Mouse (Mus musculus): Measurements from ENCODE around the gene Ddx42. TPM values are rescaled to one million over a fixed set of nuclear protein-coding genes. Genes with fewer than 3 reads are reported as not detected.

Gene Ddx42
- polyA plus RNA-seq, 1 experiment, result 13.2 TPM

DNA sequence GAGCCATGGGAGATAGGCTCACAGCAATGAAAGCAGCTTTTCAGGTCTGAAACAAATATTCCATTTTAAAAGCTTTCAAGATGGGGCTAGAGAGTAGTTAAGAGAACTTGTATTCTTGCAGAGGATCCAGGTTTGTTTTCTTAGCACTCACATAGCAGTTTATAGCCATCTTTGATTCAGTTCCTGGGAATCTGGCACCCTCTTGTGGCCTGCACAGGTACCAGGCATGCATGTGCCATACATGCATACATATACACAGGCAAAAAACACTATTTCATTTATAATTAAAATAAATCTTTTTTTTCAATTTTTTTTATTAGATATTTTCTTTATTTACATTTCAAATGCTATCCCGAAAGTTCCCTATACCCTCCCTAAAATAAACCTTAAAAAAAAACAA is 30.1 kb downstream of the Ddx42 start:
- H3K4me1 ChIP-seq (ENCODE audit: control insufficient read depth, insufficient read depth, low read length), result no peaks in the 10 kb centered on the region
- H3K27ac ChIP-seq (ENCODE audit: control insufficient read depth, insufficient read depth, low read depth, low read length), result no peak overlapping the region
- no peak for TF ChIP-seq CTCF (IDR thresholded peaks at IDR 0.05; ENCODE audit: control insufficient read depth, insufficient read depth, insufficient replicate concordance, low read depth, low read length)
- no peak for TF ChIP-seq POLR2A (IDR thresholded peaks at IDR 0.05; ENCODE audit: control insufficient read depth, low read depth, low read length)
- H3K27me3 ChIP-seq (ENCODE audit: control insufficient read depth, insufficient read depth, low read length), result no peaks in the 10 kb centered on the region
- peaks cover 6% of the 10 kb centered on the region for H3K36me3 ChIP-seq (ENCODE audit: control insufficient read depth, insufficient read depth, low read length)
- no peak overlapping the region for H3K4me3 ChIP-seq (ENCODE audit: control insufficient read depth, low read depth, low read length)

DNA sequence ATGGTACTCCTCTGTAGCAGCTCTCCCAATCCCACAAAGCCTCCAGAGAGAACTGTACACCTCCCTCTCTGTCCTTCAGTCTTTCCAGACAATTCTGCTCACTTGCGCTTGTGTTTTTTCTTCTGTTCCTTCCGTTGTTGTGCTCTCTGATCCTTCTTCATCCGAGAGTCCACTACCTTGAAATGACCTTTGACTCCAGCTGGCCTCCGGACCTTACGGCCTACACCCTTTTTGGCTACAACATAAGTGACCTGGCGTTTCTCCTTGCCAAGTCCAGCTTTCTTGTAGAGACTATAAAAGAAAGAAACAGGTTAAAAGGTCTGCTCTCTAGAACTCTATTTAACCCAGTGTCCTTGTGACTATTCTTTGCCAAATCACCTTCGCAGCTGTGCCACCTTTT is 32.6 kb downstream of the Ddx42 start:
- H3K36me3 ChIP-seq (ENCODE audit: control insufficient read depth, insufficient read depth, low read length), result peaks cover 6% of the 10 kb centered on the region
- no peaks in the 10 kb centered on the region; the same call in 1 of the 2 replicates for H3K4me1 ChIP-seq (ENCODE audit: control insufficient read depth, insufficient read depth, low read length)
- no peak overlapping the region for H3K4me3 ChIP-seq (ENCODE audit: control insufficient read depth, low read depth, low read length)
- no peak overlapping the region for H3K27ac ChIP-seq (ENCODE audit: control insufficient read depth, insufficient read depth, low read depth, low read length)
- no peaks in the 10 kb centered on the region for H3K27me3 ChIP-seq (ENCODE audit: control insufficient read depth, insufficient read depth, low read length)
- TF ChIP-seq CTCF (IDR thresholded peaks at IDR 0.05; ENCODE audit: control insufficient read depth, insufficient read depth, insufficient replicate concordance, low read depth, low read length), result no peak
- no peak for TF ChIP-seq POLR2A (IDR thresholded peaks at IDR 0.05; ENCODE audit: control insufficient read depth, low read depth, low read length)

DNA sequence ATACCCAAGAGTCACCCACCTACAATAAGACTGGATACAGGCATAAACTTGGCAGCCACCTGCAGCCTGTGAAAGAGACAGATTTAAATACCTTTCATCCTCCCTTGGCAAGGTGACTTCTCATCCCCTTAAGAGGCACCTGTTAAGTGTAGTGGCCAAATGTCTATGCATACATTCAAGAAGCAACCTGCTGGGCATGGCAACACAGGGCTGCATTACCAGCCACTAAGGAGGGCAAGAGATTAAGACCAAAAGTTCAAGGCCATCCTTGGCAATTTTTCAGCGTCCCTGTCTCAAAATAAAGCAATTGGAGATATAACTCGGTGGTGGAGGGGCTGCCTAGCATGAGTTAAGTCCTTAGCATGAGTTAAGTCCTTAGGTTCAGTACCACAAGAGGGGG is 38.0 kb downstream of the Ddx42 start:
- H3K36me3 ChIP-seq (ENCODE audit: control insufficient read depth, insufficient read depth, low read length), result no peaks in the 10 kb centered on the region
- peaks cover 3% of the 10 kb centered on the region for H3K4me1 ChIP-seq (ENCODE audit: control insufficient read depth, insufficient read depth, low read length)
- H3K27me3 ChIP-seq (ENCODE audit: control insufficient read depth, insufficient read depth, low read length), result no peaks in the 10 kb centered on the region
- 0 out of 2 replicates have a peak overlapping the region, but pooled peaks have one; percentile 10 for H3K4me3 ChIP-seq (ENCODE audit: control insufficient read depth, low read depth, low read length)
- TF ChIP-seq POLR2A (IDR thresholded peaks at IDR 0.05; ENCODE audit: control insufficient read depth, low read depth, low read length) (no peak), CTCF (IDR thresholded peaks at IDR 0.05; ENCODE audit: control insufficient read depth, insufficient read depth, insufficient replicate concordance, low read depth, low read length) (no peak)
- no peak overlapping the region; the same call in 1 of the 2 replicates for H3K27ac ChIP-seq (ENCODE audit: control insufficient read depth, insufficient read depth, low read depth, low read length)

DNA sequence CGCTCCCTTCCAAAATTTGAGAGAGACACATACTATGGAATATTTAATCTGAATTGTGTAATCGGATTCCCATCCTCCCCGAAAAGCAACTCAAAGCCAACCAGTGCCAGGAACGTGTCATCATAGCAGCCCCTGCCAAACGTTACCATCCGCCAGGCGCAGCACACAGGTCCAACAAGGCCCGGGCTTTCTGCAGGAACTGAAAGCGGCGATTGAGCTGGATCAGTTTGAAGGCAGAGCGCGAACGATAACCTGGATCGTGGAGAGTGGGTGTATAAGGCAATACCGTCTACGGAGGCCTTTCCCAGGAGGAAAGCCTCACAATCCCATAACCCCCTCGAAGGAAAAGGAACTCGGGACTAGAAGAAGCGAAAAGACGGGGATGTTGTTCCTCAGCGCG is 38.4 kb downstream of the Ddx42 start:
- H3K4me3 ChIP-seq (ENCODE audit: control insufficient read depth, low read depth, low read length), result peak overlapping the region; percentile 90
- no peak for TF ChIP-seq CTCF (IDR thresholded peaks at IDR 0.05; ENCODE audit: control insufficient read depth, insufficient read depth, insufficient replicate concordance, low read depth, low read length)
- TF ChIP-seq POLR2A (IDR thresholded peaks at IDR 0.05; ENCODE audit: control insufficient read depth, low read depth, low read length), result no peak
- H3K27me3 ChIP-seq (ENCODE audit: control insufficient read depth, insufficient read depth, low read length), result no peaks in the 10 kb centered on the region
- H3K36me3 ChIP-seq (ENCODE audit: control insufficient read depth, insufficient read depth, low read length), result no peaks in the 10 kb centered on the region
- peak overlapping the region; percentile 71 for H3K27ac ChIP-seq (ENCODE audit: control insufficient read depth, insufficient read depth, low read depth, low read length)
- H3K4me1 ChIP-seq (ENCODE audit: control insufficient read depth, insufficient read depth, low read length), result peaks cover 3% of the 10 kb centered on the region

DNA sequence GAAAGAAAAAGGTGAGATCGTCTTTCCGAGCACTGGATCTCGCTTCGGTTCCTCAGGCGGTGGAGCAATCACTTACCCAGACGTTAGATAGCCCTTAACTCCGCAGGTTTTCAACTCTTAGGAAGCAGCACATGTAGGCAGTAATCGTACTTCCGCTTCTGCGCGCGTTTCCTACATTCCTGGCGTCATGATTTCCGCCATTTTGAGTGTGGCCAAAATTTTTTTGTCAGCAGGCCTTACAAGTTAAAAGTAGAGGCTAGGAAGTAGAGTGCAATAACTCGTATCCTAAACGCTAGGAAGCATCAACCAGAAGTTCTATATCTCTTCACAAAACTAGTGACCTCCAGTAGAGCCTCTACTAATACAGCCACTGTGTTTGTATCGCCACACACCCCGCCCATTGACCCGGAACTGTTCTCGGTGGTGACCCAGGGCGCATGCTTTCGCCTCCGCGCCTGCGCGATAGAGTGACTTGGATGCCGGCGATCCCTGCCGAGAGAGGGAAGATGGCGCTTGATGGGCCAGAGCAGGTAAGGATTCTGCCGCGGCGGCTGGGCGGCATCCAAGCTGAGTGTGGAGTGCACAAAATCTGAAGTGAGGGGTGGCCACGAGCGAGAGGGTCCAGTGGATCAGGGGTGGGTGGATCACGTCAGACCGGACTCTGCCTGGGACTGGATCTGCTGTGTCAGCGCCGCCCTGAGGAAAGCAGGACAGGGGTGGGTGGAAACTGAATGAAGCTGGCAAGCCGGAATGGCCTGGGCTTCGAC is 39.1 kb downstream of the Ddx42 start, which contains the start of the genes Ftsj3 and Psmc5:
Ftsj3 (minus strand) TSS at position 395 of the 767 bp plus-strand sequence.
Psmc5 (plus strand) TSS at position 470 of the 767 bp plus-strand sequence.
- peak within 1 kb of the TSS; percentile 90 for H3K4me3 ChIP-seq (ENCODE audit: control insufficient read depth, low read depth, low read length)
- peaks cover 3% of the 10 kb centered on the region for H3K4me1 ChIP-seq (ENCODE audit: control insufficient read depth, insufficient read depth, low read length)
- H3K27ac ChIP-seq (ENCODE audit: control insufficient read depth, insufficient read depth, low read depth, low read length), result peak within 1 kb of the TSS; percentile 71
- TF ChIP-seq CTCF (IDR thresholded peaks at IDR 0.05; ENCODE audit: control insufficient read depth, insufficient read depth, insufficient replicate concordance, low read depth, low read length) (no peak), POLR2A (IDR thresholded peaks at IDR 0.05; ENCODE audit: control insufficient read depth, low read depth, low read length) (peak; percentile 97)
- H3K27me3 ChIP-seq (ENCODE audit: control insufficient read depth, insufficient read depth, low read length), result no peaks in the 10 kb centered on the region
- no peaks in the 10 kb centered on the region for H3K36me3 ChIP-seq (ENCODE audit: control insufficient read depth, insufficient read depth, low read length)

DNA sequence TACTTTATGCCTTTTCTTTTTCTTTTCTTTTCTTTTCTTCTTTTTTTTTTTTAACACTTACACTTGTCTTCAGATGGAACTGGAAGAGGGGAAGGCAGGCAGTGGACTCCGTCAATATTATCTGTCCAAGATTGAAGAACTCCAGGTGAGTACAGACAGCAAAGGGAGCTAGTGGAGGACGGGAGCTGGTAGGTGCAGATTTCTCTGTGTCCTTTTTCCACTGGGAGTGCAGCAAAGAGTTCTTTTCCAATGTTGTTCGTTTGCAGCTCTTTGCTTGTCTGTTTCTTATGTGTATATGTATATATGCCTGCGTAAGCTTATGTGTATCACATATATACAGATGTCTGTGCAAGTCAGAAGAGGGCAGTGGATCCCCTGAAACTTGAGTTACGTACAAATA is 40.0 kb downstream of the Ddx42 start:
- Histone ChIP-seq H3K27ac (ENCODE audit: control insufficient read depth, insufficient read depth, low read depth, low read length) (no peak overlapping the region), H3K27me3 (ENCODE audit: control insufficient read depth, insufficient read depth, low read length) (no peaks in the 10 kb centered on the region), H3K4me1 (ENCODE audit: control insufficient read depth, insufficient read depth, low read length) (peaks cover 3% of the 10 kb centered on the region), H3K4me3 (ENCODE audit: control insufficient read depth, low read depth, low read length) (peak overlapping the region; percentile 22; the same call in 1 of the 2 replicates), H3K36me3 (ENCODE audit: control insufficient read depth, insufficient read depth, low read length) (no peaks in the 10 kb centered on the region)
- TF ChIP-seq CTCF (IDR thresholded peaks at IDR 0.05; ENCODE audit: control insufficient read depth, insufficient read depth, insufficient replicate concordance, low read depth, low read length), result no peak
- TF ChIP-seq POLR2A (IDR thresholded peaks at IDR 0.05; ENCODE audit: control insufficient read depth, low read depth, low read length), result no peak

DNA sequence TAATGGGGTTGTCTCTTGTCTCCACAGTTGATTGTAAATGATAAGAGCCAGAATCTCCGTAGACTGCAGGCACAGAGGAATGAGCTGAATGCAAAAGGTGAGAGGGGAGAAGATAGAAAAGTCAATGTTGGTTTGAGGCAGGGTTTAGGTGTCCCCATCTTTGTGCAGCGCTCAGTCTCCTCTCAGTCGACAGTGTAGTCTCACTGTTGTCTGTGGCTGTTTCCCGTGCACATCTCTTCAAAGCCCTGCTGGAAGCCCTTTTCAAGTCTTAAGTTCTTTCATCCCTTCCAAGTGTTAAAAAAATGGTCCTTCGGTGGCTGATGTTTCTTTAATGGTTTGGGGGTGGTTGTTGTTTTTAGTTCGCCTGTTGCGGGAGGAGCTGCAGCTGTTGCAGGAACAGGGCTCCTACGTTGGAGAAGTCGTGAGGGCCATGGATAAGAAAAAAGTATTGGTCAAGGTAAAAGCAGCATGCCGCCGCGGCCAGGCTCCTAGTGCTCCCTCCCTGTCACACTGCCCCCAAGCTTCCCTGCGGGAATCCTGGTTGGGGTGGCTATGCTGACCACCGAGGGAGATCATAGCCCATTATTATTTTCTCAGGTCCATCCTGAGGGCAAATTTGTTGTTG is 44.2 kb downstream of the Ddx42 start:
- H3K4me3 ChIP-seq (ENCODE audit: control insufficient read depth, low read depth, low read length), result no peak overlapping the region
- peaks cover 3% of the 10 kb centered on the region; the same call in 1 of the 2 replicates for H3K4me1 ChIP-seq (ENCODE audit: control insufficient read depth, insufficient read depth, low read length)
- H3K27me3 ChIP-seq (ENCODE audit: control insufficient read depth, insufficient read depth, low read length), result no peaks in the 10 kb centered on the region
- peaks cover 3% of the 10 kb centered on the region for H3K36me3 ChIP-seq (ENCODE audit: control insufficient read depth, insufficient read depth, low read length)
- H3K27ac ChIP-seq (ENCODE audit: control insufficient read depth, insufficient read depth, low read depth, low read length), result no peak overlapping the region
- no peak for TF ChIP-seq POLR2A (IDR thresholded peaks at IDR 0.05; ENCODE audit: control insufficient read depth, low read depth, low read length)
- TF ChIP-seq CTCF (IDR thresholded peaks at IDR 0.05; ENCODE audit: control insufficient read depth, insufficient read depth, insufficient replicate concordance, low read depth, low read length), result no peak
